Mouse (Mus musculus) forebrain, embryonic 14.5 days (tissue): Measurements from ENCODE around the gene Tcf12. TPM values are rescaled to one million over a fixed set of nuclear protein-coding genes. Genes with fewer than 3 reads are reported as not detected.

Experiments used
- ATAC-seq: fragments of 200-750 bp; cut with Nextera tagmentation; 2 replicates; pipeline ENCODE4 v1.8.0; 2017; ENCODE audit warnings: mild to moderate bottlenecking, moderate library complexity
- DNase-seq: peaks from one replicate; pipeline ENCODE4 v3.0.0-alpha.2; 2015; ENCODE audit warnings: low spot score
- H3K27ac ChIP-seq: fragments of 300-500 bp; sonication (generic); 2 replicates; pipeline ENCODE4 v1.5.1; 2014; ENCODE audit warnings: low read depth, mild to moderate bottlenecking, control low read depth, low read length, moderate library complexity
- H3K27me3 ChIP-seq: fragments of 300-500 bp; sonication (generic); replicated peaks from 2 replicates; pipeline ENCODE4 v1.6.1; 2014; ENCODE audit warnings: low read length, control low read depth, mixed read lengths; ENCODE audit not compliant: control insufficient read depth, insufficient read depth
- H3K36me3 ChIP-seq: fragments of 300-500 bp; sonication (generic); 2 replicates; pipeline ENCODE4 v1.6.1; 2014; ENCODE audit warnings: low read length, control low read depth; ENCODE audit not compliant: control insufficient read depth, insufficient read depth
- H3K4me1 ChIP-seq: fragments of 300-500 bp; sonication (generic); 2 replicates; pipeline ENCODE4 v1.6.1; 2014; ENCODE audit warnings: antibody characterized with exemption, low read length, control low read depth; ENCODE audit not compliant: control insufficient read depth, insufficient read depth
- H3K4me2 ChIP-seq: fragments of 300-500 bp; sonication (generic); 2 replicates; pipeline ENCODE4 v1.6.1; 2014; ENCODE audit warnings: mild to moderate bottlenecking, control low read depth, low read length
- H3K4me3 ChIP-seq: fragments of 300-500 bp; sonication (generic); 2 replicates; pipeline ENCODE4 v1.5.1; 2014; ENCODE audit warnings: low read depth, low read length, control low read depth
- H3K9ac ChIP-seq: fragments of 300-500 bp; sonication (generic); 2 replicates; pipeline ENCODE4 v1.6.1; 2014; ENCODE audit warnings: mild to moderate bottlenecking, low read length, control low read depth, moderate library complexity
- H3K9me3 ChIP-seq: fragments of 300-500 bp; sonication (generic); replicated peaks from 2 replicates; pipeline ENCODE4 v1.6.1; 2016; ENCODE audit warnings: low read length, control low read depth, mixed read lengths; ENCODE audit not compliant: control insufficient read depth
- WGBS: fragments of 180-500 bp; shearing (Covaris S2); extraction: QIAGEN DNeasy Blood & Tissue Kit; methylation state at CpG from one replicate; pipeline ENCODE4 v1.1.7; 2014; 5-methylcytosine and 5-hydroxymethylcytosine counted together
- polyA plus RNA-seq: library from polyadenylated mRNA; unstranded; fragments of >200 nt; fragmentation: Nextera tagmentation; extraction: Ambion mirVana; gene quantifications from 2 replicates; pipeline ENCODE4 v1.2.1, GENCODE M21; 2014

Tcf12 gene
- polyA plus RNA-seq, 1 experiment from 2014 or later = 68.1 TPM

DNA sequence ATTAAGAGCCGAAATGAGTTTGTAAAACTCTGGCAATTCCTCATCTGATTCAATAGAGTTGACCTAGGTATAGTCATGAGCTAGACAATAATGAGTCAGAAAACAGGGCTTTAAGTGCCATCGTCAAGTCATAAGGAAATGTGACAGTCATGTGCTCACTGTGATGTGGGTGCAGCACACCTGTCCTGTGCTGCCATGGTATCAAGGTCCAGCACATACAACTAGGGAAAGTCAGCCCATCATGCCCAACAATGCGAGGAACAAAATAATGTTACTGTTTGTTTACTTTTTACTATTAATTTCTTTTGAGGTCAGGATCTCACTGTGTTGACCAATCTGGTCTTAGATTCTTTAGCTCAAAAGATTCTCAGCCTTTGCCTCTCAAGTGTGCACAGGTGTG lies 130.6 kb downstream of the Tcf12 start:
- Histone ChIP-seq H3K36me3 (no peaks in the 10 kb centered on the region), H3K4me3 (no peak overlapping the region), H3K9me3 (no peaks in the 10 kb centered on the region), H3K27me3 (no peaks in the 10 kb centered on the region), H3K27ac (no peak overlapping the region), H3K4me1 (peaks cover 7% of the 10 kb centered on the region), H3K4me2 (no peak overlapping the region), H3K9ac (no peak overlapping the region)
- 94% methylated on average over 3 of the region's 3 CpGs for WGBS
- ATAC-seq (no peak), DNase-seq (no peak)

DNA sequence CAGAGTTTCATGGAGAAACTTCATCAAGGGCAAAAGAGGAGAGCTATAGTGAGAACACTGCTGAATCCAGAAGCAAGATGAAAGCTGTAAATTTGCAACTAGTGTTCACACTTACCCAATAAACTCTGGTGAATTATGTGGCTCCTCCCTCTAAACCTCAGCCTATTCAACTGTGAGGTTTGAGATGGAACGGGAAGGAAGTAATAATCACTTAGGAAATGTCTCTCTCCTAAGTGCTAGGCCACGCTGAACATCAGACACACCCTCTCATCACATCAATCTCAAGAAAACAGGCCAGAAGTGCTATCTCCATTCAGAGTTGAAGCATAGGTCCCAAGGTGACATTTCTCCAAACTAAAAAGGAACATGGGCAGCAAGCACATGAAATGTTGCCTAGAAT lies 131.1 kb downstream of the Tcf12 start:
- Histone ChIP-seq H3K27me3 (no peaks in the 10 kb centered on the region), H3K9ac (no peak overlapping the region), H3K9me3 (no peaks in the 10 kb centered on the region), H3K4me3 (no peak overlapping the region), H3K36me3 (no peaks in the 10 kb centered on the region), H3K27ac (no peak overlapping the region), H3K4me1 (peaks cover 10% of the 10 kb centered on the region), H3K4me2 (no peak overlapping the region)
- DNase-seq = no peak
- 68% methylated on average over 2 of the region's 2 CpGs for WGBS
- ATAC-seq = no peak

DNA sequence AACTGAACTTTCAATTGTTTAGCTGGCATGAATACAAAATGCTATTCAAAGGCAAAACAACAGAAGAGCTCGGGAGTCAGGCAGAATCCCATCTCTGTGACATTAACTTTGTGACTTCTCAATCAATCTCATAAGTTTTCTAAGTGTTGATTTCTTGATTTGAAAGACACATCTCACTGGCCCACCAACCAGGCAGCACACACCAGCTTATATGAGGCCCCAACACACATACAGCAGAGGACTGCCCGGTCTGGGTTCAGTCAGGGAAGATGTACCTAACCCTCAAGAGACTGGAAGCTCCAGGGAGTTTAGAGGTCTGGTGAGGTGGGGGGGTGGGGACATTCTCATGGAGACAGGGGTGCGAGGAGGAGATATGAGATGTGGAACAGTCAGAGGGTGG lies 132.8 kb downstream of the Tcf12 start:
- Histone ChIP-seq H3K36me3 (no peaks in the 10 kb centered on the region), H3K4me3 (no peak overlapping the region), H3K9ac (no peak overlapping the region), H3K9me3 (no peaks in the 10 kb centered on the region), H3K27ac (no peak overlapping the region), H3K4me1 (peaks cover 20% of the 10 kb centered on the region), H3K27me3 (no peaks in the 10 kb centered on the region), H3K4me2 (no peak overlapping the region)
- DNase-seq (no peak), ATAC-seq (no peak)
- 66% methylated on average over 3 of the region's 3 CpGs for WGBS

DNA sequence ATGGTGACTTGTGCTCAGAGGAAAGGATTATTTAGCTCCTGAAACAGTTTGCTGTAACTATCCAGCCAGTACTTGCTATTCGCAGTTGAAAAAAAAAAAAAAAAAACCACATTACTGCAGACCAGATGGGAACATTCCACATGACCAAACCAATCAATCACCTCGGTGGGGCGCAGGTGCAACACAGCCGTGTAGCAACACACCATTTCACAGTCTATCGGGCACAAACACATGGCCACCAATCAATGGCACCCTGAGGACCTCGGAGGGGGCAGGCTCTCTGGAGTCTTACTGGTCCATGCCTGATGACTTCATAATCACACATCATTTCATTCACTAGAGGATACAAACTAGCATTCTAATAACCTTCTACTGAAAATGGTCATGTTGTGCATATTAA lies 135.6 kb downstream of the Tcf12 start:
- no peaks in the 10 kb centered on the region for H3K9me3 ChIP-seq
- H3K4me3 ChIP-seq = no peak overlapping the region
- peak overlapping the region; percentile 29 for H3K4me2 ChIP-seq
- H3K9ac ChIP-seq = no peak overlapping the region
- ATAC-seq (peak; percentile 92), DNase-seq (peak; percentile 91)
- H3K27me3 ChIP-seq = no peaks in the 10 kb centered on the region
- no peaks in the 10 kb centered on the region for H3K36me3 ChIP-seq
- WGBS = 8% methylated on average over 6 of the region's 6 CpGs
- peak overlapping the region; percentile 68 for H3K27ac ChIP-seq
- peaks cover 17% of the 10 kb centered on the region for H3K4me1 ChIP-seq

DNA sequence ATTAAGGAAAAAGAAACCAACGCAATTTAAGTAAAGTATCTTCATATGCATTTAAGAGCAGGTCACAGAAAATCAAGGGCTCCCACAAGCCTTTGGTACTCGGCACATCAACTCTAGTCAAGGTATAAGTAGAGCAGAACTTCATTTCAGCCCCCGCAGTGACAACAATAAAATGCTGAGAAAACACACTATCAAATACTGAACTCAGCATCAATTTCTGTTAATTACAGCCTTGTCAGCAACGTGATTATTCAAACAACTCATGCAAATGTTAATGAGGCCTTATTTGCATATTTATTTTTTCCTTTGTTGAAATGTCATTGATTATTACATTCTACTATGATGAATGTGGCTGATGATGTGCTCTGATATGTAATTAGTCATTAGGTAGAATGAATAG lies 136.5 kb downstream of the Tcf12 start:
- DNase-seq (peak; percentile 79), ATAC-seq (peak; percentile 50)
- WGBS = 13% methylated on average over 4 of the region's 4 CpGs
- Histone ChIP-seq H3K4me2 (peak overlapping the region; percentile 33), H3K27ac (peak overlapping the region; percentile 63), H3K36me3 (no peaks in the 10 kb centered on the region), H3K4me3 (no peak overlapping the region), H3K4me1 (peaks cover 17% of the 10 kb centered on the region), H3K9me3 (no peaks in the 10 kb centered on the region), H3K9ac (no peak overlapping the region), H3K27me3 (no peaks in the 10 kb centered on the region)

DNA sequence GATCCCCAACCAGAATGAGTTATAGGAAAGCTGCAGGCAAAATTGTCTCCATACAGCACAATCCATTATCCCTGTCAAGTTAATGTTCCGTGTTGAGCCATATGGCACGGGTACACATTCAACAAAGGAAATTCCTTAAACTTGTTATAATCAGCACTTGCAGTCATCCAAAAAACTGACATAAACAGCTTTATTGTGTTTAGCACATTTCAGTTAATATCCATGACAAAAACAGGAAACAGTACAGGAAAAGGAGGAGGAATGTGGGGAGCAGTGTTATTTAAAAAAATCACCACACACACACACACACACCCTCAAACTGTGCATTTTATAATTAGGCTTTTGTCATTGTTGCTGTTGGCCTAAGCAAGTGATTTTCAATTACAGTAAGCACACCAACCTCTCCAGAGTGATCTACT lies 137.1 kb downstream of the Tcf12 start:
- Histone ChIP-seq H3K36me3 (no peaks in the 10 kb centered on the region), H3K4me2 (peak overlapping the region; percentile 33), H3K4me3 (no peak overlapping the region), H3K27me3 (no peaks in the 10 kb centered on the region), H3K9ac (no peak overlapping the region), H3K9me3 (no peaks in the 10 kb centered on the region), H3K4me1 (peaks cover 17% of the 10 kb centered on the region), H3K27ac (peak overlapping the region; percentile 63; the same call in 1 of the 2 replicates)
- WGBS = 2% methylated on average over 2 of the region's 2 CpGs
- DNase-seq (peak; percentile 89), ATAC-seq (peak; percentile 78)

DNA sequence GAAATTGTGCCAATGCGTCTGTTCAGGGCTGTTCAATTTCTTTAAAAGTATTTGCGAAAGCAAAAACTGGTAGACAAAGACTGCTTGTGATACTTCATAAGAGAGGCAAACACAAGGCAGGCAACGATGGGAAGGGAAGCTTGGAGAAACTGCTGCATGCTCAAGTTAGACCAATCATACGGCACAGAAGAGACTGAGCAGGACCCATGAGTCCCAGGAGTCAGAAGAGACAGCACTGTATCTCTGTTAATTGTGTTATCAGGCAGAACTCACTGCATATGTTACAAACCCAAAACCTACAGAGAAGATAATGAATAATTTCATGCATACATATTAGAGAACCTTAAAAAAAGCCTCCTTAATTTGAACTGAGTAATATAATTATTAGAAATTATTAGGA lies 147.6 kb downstream of the Tcf12 start:
- Histone ChIP-seq H3K27me3 (no peaks in the 10 kb centered on the region), H3K36me3 (no peaks in the 10 kb centered on the region), H3K4me2 (no peak overlapping the region), H3K9me3 (no peaks in the 10 kb centered on the region), H3K4me3 (no peak overlapping the region), H3K4me1 (no peaks in the 10 kb centered on the region), H3K9ac (no peak overlapping the region), H3K27ac (no peak overlapping the region)
- WGBS = 75% methylated on average over 4 of the region's 4 CpGs
- DNase-seq (no peak), ATAC-seq (no peak)

DNA sequence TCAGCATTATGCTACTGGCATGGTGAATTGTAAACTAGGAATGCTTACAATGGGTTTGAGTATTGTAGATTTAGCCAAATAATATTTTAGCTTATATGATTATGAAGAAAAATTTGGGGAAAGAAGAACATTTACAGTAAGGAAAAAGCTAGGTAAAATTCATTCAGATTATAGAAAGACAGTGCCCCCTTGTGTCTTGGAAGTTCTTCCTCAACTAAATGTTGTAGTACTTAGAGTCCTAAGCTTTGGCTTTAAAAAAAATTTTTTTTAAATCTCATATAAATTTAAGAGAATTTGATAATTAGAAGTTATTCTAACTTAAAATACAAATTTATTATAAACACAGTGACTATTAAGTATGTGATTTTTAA lies 151.7 kb downstream of the Tcf12 start:
- Histone ChIP-seq H3K9ac (no peak overlapping the region), H3K27ac (peak overlapping the region; percentile 52; the same call in 1 of the 2 replicates), H3K36me3 (no peaks in the 10 kb centered on the region), H3K4me2 (0 out of 2 replicates have a peak overlapping the region, but pooled peaks have one; percentile 10), H3K27me3 (no peaks in the 10 kb centered on the region), H3K4me3 (no peak overlapping the region), H3K4me1 (no peaks in the 10 kb centered on the region), H3K9me3 (no peaks in the 10 kb centered on the region)
- peak; percentile 63 for DNase-seq
- ATAC-seq = peak; percentile 37; the same call in 1 of the 2 replicates

DNA sequence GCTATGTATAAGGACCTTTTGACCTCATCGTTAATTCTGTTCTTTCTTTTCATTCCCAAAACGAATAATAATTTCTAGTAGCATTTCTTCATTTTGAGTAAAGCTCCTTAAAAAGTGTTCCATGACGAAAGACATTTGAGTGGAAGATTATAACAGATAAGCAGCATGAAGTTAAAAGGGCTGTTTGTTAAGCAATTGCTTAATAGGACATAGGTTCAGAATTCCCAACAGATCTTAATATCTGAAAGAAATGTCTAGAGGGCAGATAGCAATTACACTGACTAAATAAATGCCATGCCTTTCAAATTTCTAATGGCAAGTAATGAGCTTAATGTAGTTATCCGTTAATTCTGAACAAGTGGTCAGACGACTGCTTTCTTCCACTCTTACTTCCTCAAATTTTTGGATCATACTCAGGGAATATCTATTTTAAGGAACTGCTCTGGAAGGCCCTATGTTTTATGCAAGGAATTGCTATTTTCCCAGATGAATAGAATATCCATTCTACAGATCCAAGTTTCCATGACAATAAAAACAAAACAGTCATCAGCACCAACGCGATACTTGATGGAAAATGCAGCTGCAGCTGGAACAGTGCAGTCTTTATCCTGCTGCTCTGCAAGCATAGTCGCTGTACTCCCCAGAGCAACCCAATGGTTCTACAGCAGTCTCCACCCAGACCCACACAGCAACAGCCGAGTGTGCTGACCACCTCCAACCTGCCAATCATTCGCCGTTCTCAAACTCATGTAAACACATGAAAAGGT lies 152.2 kb downstream of the Tcf12 start:
- H3K4me2 ChIP-seq = 0 out of 2 replicates have a peak overlapping the region, but pooled peaks have one; percentile 10
- H3K27ac ChIP-seq = peak overlapping the region; percentile 52; the same call in 1 of the 2 replicates
- peak; percentile 93 for ATAC-seq
- no peaks in the 10 kb centered on the region for H3K36me3 ChIP-seq
- H3K4me1 ChIP-seq = no peaks in the 10 kb centered on the region
- peak; percentile 81 for DNase-seq
- H3K9ac ChIP-seq = no peak overlapping the region
- no peak overlapping the region for H3K4me3 ChIP-seq
- 25% methylated on average over 11 of the region's 11 CpGs for WGBS
- no peaks in the 10 kb centered on the region for H3K9me3 ChIP-seq
- H3K27me3 ChIP-seq = no peaks in the 10 kb centered on the region
